Mouse (Mus musculus) stomach, embryonic 14.5 days (tissue): ENCODE results near the gene Has1. TPM values are rescaled to one million over a fixed set of nuclear protein-coding genes. Genes with fewer than 3 reads are reported as not detected.
"Not testable (repeated sequence)": the region's sequence is repeated elsewhere in the genome, so short reads cannot be mapped to it uniquely, and the experiment has no call there.

ENCODE experiments used
- ATAC-seq: fragments of 200-750 bp; cut with Nextera tagmentation; 2 replicates; pipeline ENCODE4 v1.8.0; 2017; ENCODE audit warnings: low read depth, moderate TSS enrichment; ENCODE audit not compliant: insufficient number of reproducible peaks, insufficient read depth, low FRiP score
- H3K27ac ChIP-seq: fragments of 300-500 bp; sonication (generic); 2 replicates; pipeline ENCODE4 v1.5.1; 2014; ENCODE audit warnings: mild to moderate bottlenecking, low read length, moderate library complexity, mixed read lengths
- H3K27me3 ChIP-seq: fragments of 300-500 bp; sonication (generic); 2 replicates; pipeline ENCODE4 v1.6.1; 2014; ENCODE audit warnings: low read length, control low read depth, mixed read lengths; ENCODE audit not compliant: control insufficient read depth, insufficient read depth
- H3K36me3 ChIP-seq: fragments of 300-500 bp; sonication (generic); 2 replicates; pipeline ENCODE4 v1.6.1; 2014; ENCODE audit warnings: mild to moderate bottlenecking, control low read depth, low read length, moderate library complexity, mixed read lengths; ENCODE audit not compliant: control insufficient read depth, insufficient read depth
- H3K4me1 ChIP-seq: fragments of 300-500 bp; sonication (generic); 2 replicates; pipeline ENCODE4 v1.6.1; 2014; ENCODE audit warnings: low read length, control low read depth, mixed read lengths; ENCODE audit not compliant: control insufficient read depth, insufficient read depth
- H3K4me2 ChIP-seq: fragments of 300-500 bp; sonication (generic); replicated peaks from 2 replicates; pipeline ENCODE4 v1.6.1; 2014; ENCODE audit warnings: low read depth, low read length, control low read depth
- H3K4me3 ChIP-seq: fragments of 300-500 bp; sonication (generic); 2 replicates; pipeline ENCODE4 v1.5.1; 2014; ENCODE audit warnings: low read depth, low read length, control low read depth
- H3K9ac ChIP-seq: fragments of 300-500 bp; sonication (generic); replicated peaks from 2 replicates; pipeline ENCODE4 v1.6.1; 2014; ENCODE audit warnings: low read depth, mild to moderate bottlenecking, control low read depth, low read length, moderate library complexity, mixed read lengths
- H3K9me3 ChIP-seq: fragments of 300-500 bp; sonication (generic); 2 replicates; pipeline ENCODE4 v1.6.1; 2016; ENCODE audit warnings: low read depth, low read length, control low read depth; ENCODE audit not compliant: control insufficient read depth
- WGBS: fragments of 180-500 bp; shearing (Covaris S2); extraction: QIAGEN DNeasy Blood & Tissue Kit; methylation state at CpG from one replicate; pipeline ENCODE4 v1.1.7; 2014; 5-methylcytosine and 5-hydroxymethylcytosine counted together
- polyA plus RNA-seq: library from polyadenylated mRNA; unstranded; fragments of >200 nt; fragmentation: Nextera tagmentation; extraction: Ambion mirVana; gene quantifications from 2 replicates; pipeline ENCODE4 v1.2.1, GENCODE M21; 2014

The Has1 gene
- polyA plus RNA-seq, 1 experiment from 2014 or later = 4.0 TPM

GRCm38 (mm10) chr17:17856612-17857011 is 1.6 kb upstream of the Has1 start:
- no peaks in the 10 kb centered on the region for H3K9me3 ChIP-seq
- H3K36me3 ChIP-seq = peaks cover 4% of the 10 kb centered on the region; the same call in 1 of the 2 replicates
- H3K4me1 ChIP-seq = no peaks in the 10 kb centered on the region
- 59% methylated on average over 1 of the region's 1 CpGs for WGBS
- ATAC-seq = no peak
- no peaks in the 10 kb centered on the region for H3K27me3 ChIP-seq
- no peak overlapping the region for H3K4me2 ChIP-seq
- no peak overlapping the region for H3K4me3 ChIP-seq
- no peak overlapping the region for H3K9ac ChIP-seq
- H3K27ac ChIP-seq = no peak overlapping the region

GRCm38 (mm10) chr17:17849906-17850712 is 4.9 kb downstream of the Has1 start:
- WGBS = 28% methylated on average over 55 of the region's 55 CpGs
- H3K4me3 ChIP-seq = no peak overlapping the region
- no peaks in the 10 kb centered on the region for H3K9me3 ChIP-seq
- H3K4me2 ChIP-seq = peak overlapping the region; percentile 22; the same call in 1 of the 2 replicates
- H3K9ac ChIP-seq = no peak overlapping the region
- peaks cover 4% of the 10 kb centered on the region; the same call in 1 of the 2 replicates for H3K36me3 ChIP-seq
- no peaks in the 10 kb centered on the region for H3K4me1 ChIP-seq
- ATAC-seq = peak; percentile 42; the same call in 1 of the 2 replicates
- no peaks in the 10 kb centered on the region for H3K27me3 ChIP-seq
- H3K27ac ChIP-seq = no peak overlapping the region

- no peaks in the 10 kb centered on the region for H3K4me1 ChIP-seq
- ATAC-seq = no peak
- H3K27me3 ChIP-seq = no peaks in the 10 kb centered on the region
- no peak overlapping the region for H3K4me2 ChIP-seq
- H3K9me3 ChIP-seq = no peaks in the 10 kb centered on the region
- no peak overlapping the region for H3K27ac ChIP-seq
- 80% methylated on average over 2 of the region's 2 CpGs for WGBS
- no peaks in the 10 kb centered on the region; the same call in 1 of the 2 replicates for H3K36me3 ChIP-seq
- H3K4me3 ChIP-seq = no peak overlapping the region
- H3K9ac ChIP-seq = no peak overlapping the region
These were observed 6.0 kb downstream of the Has1 start for GRCm38 (mm10) chr17:17848988-17849387.

GRCm38 (mm10) chr17:17845187-17846027 is 9.6 kb downstream of the Has1 start:
- H3K27me3 ChIP-seq = no peaks in the 10 kb centered on the region
- no peak overlapping the region for H3K27ac ChIP-seq
- ATAC-seq = no peak
- no peak overlapping the region for H3K9ac ChIP-seq
- no peaks in the 10 kb centered on the region for H3K4me1 ChIP-seq
- 72% methylated on average over 10 of the region's 10 CpGs for WGBS
- peaks cover 15% of the 10 kb centered on the region for H3K36me3 ChIP-seq
- no peak overlapping the region for H3K4me3 ChIP-seq
- no peak overlapping the region for H3K4me2 ChIP-seq
- H3K9me3 ChIP-seq = no peaks in the 10 kb centered on the region

- 85% methylated on average over 3 of the region's 3 CpGs for WGBS
- ATAC-seq, H3K9ac ChIP-seq, H3K9me3 ChIP-seq, H3K4me3 ChIP-seq, H3K27ac ChIP-seq, H3K27me3 ChIP-seq, H3K4me2 ChIP-seq, H3K4me1 ChIP-seq: not testable (repeated sequence)
- H3K36me3 ChIP-seq = peaks cover 23% of the 10 kb centered on the region
These were observed 10.4 kb downstream of the Has1 start for GRCm38 (mm10) chr17:17844606-17845005.

DNA sequence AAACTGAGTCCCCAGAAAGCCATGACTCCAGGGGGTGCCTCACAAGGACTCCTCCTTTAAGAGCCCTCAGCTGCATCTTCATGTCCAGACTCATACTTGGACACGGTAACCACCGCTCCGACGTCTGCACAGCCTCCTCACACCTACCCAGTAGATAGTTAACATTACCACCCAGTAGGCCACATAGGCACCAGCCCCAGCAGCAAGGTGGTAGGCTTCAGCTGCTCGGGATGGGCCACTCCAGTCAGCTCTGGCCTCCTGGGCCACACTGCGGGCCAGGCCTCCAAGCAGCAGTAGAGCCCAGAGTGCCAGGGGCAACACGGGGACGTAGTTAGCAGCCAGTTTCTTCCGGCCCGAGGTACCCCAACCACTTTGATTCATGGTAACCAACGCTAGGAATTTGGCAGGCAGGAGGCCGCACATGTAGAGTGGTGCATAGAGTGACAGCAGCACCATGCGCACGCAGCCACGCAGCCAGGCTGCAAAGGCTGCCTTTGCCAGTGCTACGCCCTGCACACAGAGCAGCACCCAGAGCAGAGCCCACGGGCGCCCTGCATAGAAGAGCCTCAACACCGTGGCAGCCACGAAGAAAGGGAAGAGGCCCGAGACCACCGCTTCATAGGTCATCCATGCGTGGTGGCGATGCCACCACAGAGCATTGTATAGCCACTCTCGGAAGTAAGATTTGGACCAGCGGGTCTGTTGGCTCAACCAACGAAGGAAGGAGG is 11.3 kb downstream of the Has1 start:
- Histone ChIP-seq H3K9me3 (no peaks in the 10 kb centered on the region), H3K4me1 (no peaks in the 10 kb centered on the region), H3K36me3 (peaks cover 27% of the 10 kb centered on the region), H3K9ac (no peak overlapping the region), H3K4me3 (no peak overlapping the region), H3K27me3 (no peaks in the 10 kb centered on the region), H3K4me2 (no peak overlapping the region), H3K27ac (no peak overlapping the region)
- 73% methylated on average over 27 of the region's 27 CpGs for WGBS
- ATAC-seq = no peak

- H3K4me2 ChIP-seq = no peak overlapping the region
- WGBS = 89% methylated on average over 7 of the region's 7 CpGs
- peaks cover 17% of the 10 kb centered on the region for H3K4me1 ChIP-seq
- no peak overlapping the region for H3K27ac ChIP-seq
- no peak overlapping the region for H3K4me3 ChIP-seq
- no peak for ATAC-seq
- H3K27me3 ChIP-seq = no peaks in the 10 kb centered on the region
- H3K36me3 ChIP-seq = peaks cover 30% of the 10 kb centered on the region
- H3K9me3 ChIP-seq = no peaks in the 10 kb centered on the region
- H3K9ac ChIP-seq = no peak overlapping the region
These were observed 14.2 kb downstream of the Has1 start for GRCm38 (mm10) chr17:17840796-17841195.

- ATAC-seq = no peak
- no peak overlapping the region for H3K4me3 ChIP-seq
- no peak overlapping the region for H3K9ac ChIP-seq
- no peak overlapping the region for H3K4me2 ChIP-seq
- H3K27me3 ChIP-seq = no peaks in the 10 kb centered on the region
- H3K9me3 ChIP-seq = no peaks in the 10 kb centered on the region
- H3K27ac ChIP-seq = no peak overlapping the region
- WGBS = 84% methylated on average over 2 of the region's 2 CpGs
- H3K4me1 ChIP-seq = peaks cover 25% of the 10 kb centered on the region
- peaks cover 30% of the 10 kb centered on the region for H3K36me3 ChIP-seq
These were observed 15.7 kb downstream of the Has1 start for GRCm38 (mm10) chr17:17839276-17839675.
